Mouse (Mus musculus): ENCODE measurements at regions not wholly inside any gene's neighbourhood (a gene's known extent, or its start where the extent isn't known, plus 50 kb on each side); places are given as distances from the start of the nearest gene placed in this dataset.

GRCm38 (mm10) chr8:35944461-35944860, 178.9 kb downstream of the Gm19410 start:
- TF ChIP-seq CTCF (IDR thresholded peaks at IDR 0.05; ENCODE audit: control insufficient read depth, insufficient read depth, insufficient read length) (no peak), MYOD1 (IDR thresholded peaks at IDR 0.05; ENCODE audit: control insufficient read depth, insufficient read length, low read depth) (no peak), USF1 (IDR thresholded peaks at IDR 0.05; ENCODE audit: low read depth) (no peak)
